Mouse (Mus musculus): ENCODE results near the gene Btbd2. TPM values are rescaled to one million over a fixed set of nuclear protein-coding genes. Genes with fewer than 3 reads are reported as not detected.

The Btbd2 gene
- total and polyA plus RNA-seq, 2 experiments from 2014 or later = 36.7 to 92.2 TPM

GRCm38 (mm10) chr10:80620796-80621689, 35.8 kb downstream of the Btbd2 start:
- Histone ChIP-seq H3K27me3 (ENCODE audit: control insufficient read depth, insufficient read depth, low read length) (no peaks in the 10 kb centered on the region), H3K9ac (replicated peaks; ENCODE audit: low read depth, low read length) (0 out of 2 replicates have a peak overlapping the region, but pooled peaks have one; percentile 9), H3K9me3 (replicated peaks; ENCODE audit: control insufficient read depth, low read length) (no peaks in the 10 kb centered on the region), H3K36me3 (replicated peaks; ENCODE audit: control insufficient read depth, insufficient read depth, low read length) (no peaks in the 10 kb centered on the region; the same call in 1 of the 2 replicates), H3K4me1 (ENCODE audit: control insufficient read depth, insufficient read depth) (peaks cover 23% of the 10 kb centered on the region), H3K4me2 (ENCODE audit: low read depth, low read length) (peak overlapping the region; percentile 58), H3K4me3 (ENCODE audit: low read depth, low read length) (peak overlapping the region; percentile 82), H3K27ac (ENCODE audit: low read depth) (peak overlapping the region; percentile 85)
- DNase-seq (ENCODE audit: low spot score) (no peak), ATAC-seq (ENCODE audit: insufficient read depth, low read depth) (no peak)
- 52% methylated on average over 16 of the region's 16 CpGs for WGBS
- TF ChIP-seq CTCF (IDR thresholded peaks at IDR 0.05; ENCODE audit: low read depth) (no peak), EP300 (IDR thresholded peaks at IDR 0.05; ENCODE audit: low read depth) (no peak)

DNA sequence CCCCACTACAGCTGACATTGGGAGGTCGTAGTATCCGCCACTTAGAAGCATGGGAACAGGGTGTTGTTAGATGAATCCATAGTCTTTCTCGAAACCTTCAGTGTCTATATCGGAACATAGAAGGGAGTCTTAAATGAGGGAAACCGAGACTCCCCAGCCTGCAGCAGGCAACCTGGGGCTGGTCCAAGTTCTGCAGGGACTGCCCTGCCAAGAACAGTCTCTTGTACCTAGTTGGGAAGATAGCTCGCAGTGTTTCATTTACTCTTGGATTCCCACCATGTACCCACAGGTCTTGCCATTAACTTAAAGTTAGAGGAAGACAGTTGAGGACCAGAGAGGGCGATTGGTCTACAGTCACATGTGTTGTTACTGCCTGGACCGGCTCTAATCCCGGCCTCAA, 36.5 kb downstream of the Btbd2 start:
- TF ChIP-seq CTCF (IDR thresholded peaks at IDR 0.05; ENCODE audit: low read depth) (no peak), EP300 (IDR thresholded peaks at IDR 0.05; ENCODE audit: low read depth) (no peak)
- ATAC-seq (ENCODE audit: insufficient read depth, low read depth) = no peak
- 77% methylated on average over 9 of the region's 9 CpGs for WGBS

GRCm38 (mm10) chr10:80619465-80620244, 37.2 kb downstream of the Btbd2 start:
- peaks cover 10% of the 10 kb centered on the region for H3K36me3 ChIP-seq (replicated peaks; ENCODE audit: control insufficient read depth, insufficient read depth, low read length)
- H3K4me1 ChIP-seq (ENCODE audit: control insufficient read depth, insufficient read depth) = peaks cover 20% of the 10 kb centered on the region
- DNase-seq (ENCODE audit: low spot score) = no peak
- WGBS = 41% methylated on average over 8 of the region's 8 CpGs
- no peaks in the 10 kb centered on the region for H3K27me3 ChIP-seq (ENCODE audit: control insufficient read depth, insufficient read depth, low read length)
- no peaks in the 10 kb centered on the region for H3K9me3 ChIP-seq (replicated peaks; ENCODE audit: control insufficient read depth, low read length)
- H3K4me3 ChIP-seq (ENCODE audit: low read depth, low read length) = no peak overlapping the region
- no peak overlapping the region for H3K9ac ChIP-seq (replicated peaks; ENCODE audit: low read depth, low read length)
- no peak for TF ChIP-seq EP300 (IDR thresholded peaks at IDR 0.05; ENCODE audit: low read depth)
- no peak for TF ChIP-seq CTCF (IDR thresholded peaks at IDR 0.05; ENCODE audit: low read depth)
- no peak overlapping the region for H3K4me2 ChIP-seq (ENCODE audit: low read depth, low read length)
- no peak for ATAC-seq (ENCODE audit: insufficient read depth, low read depth)
- no peak overlapping the region for H3K27ac ChIP-seq (ENCODE audit: low read depth)

More for the DNA sequence above, 36.5 kb downstream of the Btbd2 start:
- Histone ChIP-seq H3K9ac (replicated peaks; ENCODE audit: low read depth, low read length) (no peak overlapping the region), H3K27ac (ENCODE audit: low read depth) (no peak overlapping the region), H3K9me3 (replicated peaks; ENCODE audit: control insufficient read depth, low read length) (no peaks in the 10 kb centered on the region), H3K4me2 (ENCODE audit: low read depth, low read length) (no peak overlapping the region), H3K4me1 (ENCODE audit: control insufficient read depth, insufficient read depth) (peaks cover 20% of the 10 kb centered on the region), H3K27me3 (ENCODE audit: control insufficient read depth, insufficient read depth, low read length) (no peaks in the 10 kb centered on the region), H3K36me3 (replicated peaks; ENCODE audit: control insufficient read depth, insufficient read depth, low read length) (peaks cover 3% of the 10 kb centered on the region; the same call in 1 of the 2 replicates), H3K4me3 (ENCODE audit: low read depth, low read length) (no peak overlapping the region)
- DNase-seq (ENCODE audit: low spot score) = no peak

DNA sequence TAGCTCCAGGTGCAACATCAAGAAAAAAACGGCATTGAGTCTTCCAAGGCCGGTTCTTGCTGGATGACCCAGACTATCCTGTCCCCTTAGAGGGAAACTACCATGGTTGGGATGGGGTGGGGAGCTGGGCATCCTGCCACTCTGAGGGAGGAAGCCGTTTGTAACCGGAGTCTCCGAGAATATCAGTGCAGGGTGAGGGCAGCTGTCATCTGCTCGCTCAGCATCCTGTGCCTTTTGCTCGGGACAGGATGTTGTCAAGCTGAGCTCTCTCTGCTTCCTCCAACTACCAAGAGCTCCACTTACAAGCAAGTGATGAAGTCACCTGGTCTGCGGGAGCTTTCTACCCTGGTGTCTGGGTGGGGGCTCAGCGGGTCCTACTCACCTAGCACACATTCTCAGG, 38.7 kb downstream of the Btbd2 start:
- Histone ChIP-seq H3K4me1 (ENCODE audit: control insufficient read depth, insufficient read depth) (peaks cover 8% of the 10 kb centered on the region; the same call in 1 of the 2 replicates), H3K36me3 (replicated peaks; ENCODE audit: control insufficient read depth, insufficient read depth, low read length) (peaks cover 23% of the 10 kb centered on the region), H3K4me2 (ENCODE audit: low read depth, low read length) (no peak overlapping the region), H3K4me3 (ENCODE audit: low read depth, low read length) (no peak overlapping the region), H3K27ac (ENCODE audit: low read depth) (peak overlapping the region; percentile 39), H3K27me3 (ENCODE audit: control insufficient read depth, insufficient read depth, low read length) (no peaks in the 10 kb centered on the region), H3K9me3 (replicated peaks; ENCODE audit: control insufficient read depth, low read length) (no peaks in the 10 kb centered on the region), H3K9ac (replicated peaks; ENCODE audit: low read depth, low read length) (no peak overlapping the region)
- peak; percentile 50 for DNase-seq (ENCODE audit: low spot score)
- no peak for ATAC-seq (ENCODE audit: insufficient read depth, low read depth)
- WGBS = 30% methylated on average over 9 of the region's 9 CpGs
- TF ChIP-seq CTCF (IDR thresholded peaks at IDR 0.05; ENCODE audit: low read depth) (no peak), EP300 (IDR thresholded peaks at IDR 0.05; ENCODE audit: low read depth) (0 out of 2 replicates have a peak, but pooled peaks have one; percentile 35)

- WGBS = 85% methylated on average over 6 of the region's 6 CpGs
- H3K36me3 ChIP-seq (replicated peaks; ENCODE audit: control insufficient read depth, insufficient read depth, low read length) = peaks cover 33% of the 10 kb centered on the region
- TF ChIP-seq CTCF (IDR thresholded peaks at IDR 0.05; ENCODE audit: low read depth) (no peak), EP300 (IDR thresholded peaks at IDR 0.05; ENCODE audit: low read depth) (no peak)
- no peak overlapping the region for H3K4me3 ChIP-seq (ENCODE audit: low read depth, low read length)
- H3K9me3 ChIP-seq (replicated peaks; ENCODE audit: control insufficient read depth, low read length) = no peaks in the 10 kb centered on the region
- H3K27ac ChIP-seq (ENCODE audit: low read depth) = no peak overlapping the region
- H3K9ac ChIP-seq (replicated peaks; ENCODE audit: low read depth, low read length) = no peak overlapping the region
- ATAC-seq (ENCODE audit: insufficient read depth, low read depth) (no peak), DNase-seq (ENCODE audit: low spot score) (no peak)
- H3K4me2 ChIP-seq (ENCODE audit: low read depth, low read length) = no peak overlapping the region
- no peaks in the 10 kb centered on the region for H3K27me3 ChIP-seq (ENCODE audit: control insufficient read depth, insufficient read depth, low read length)
- H3K4me1 ChIP-seq (ENCODE audit: control insufficient read depth, insufficient read depth) = peaks cover 3% of the 10 kb centered on the region; the same call in 1 of the 2 replicates
These were observed 42.5 kb downstream of the Btbd2 start for GRCm38 (mm10) chr10:80614351-80614750.

Measured in heart, postnatal 0 days (tissue).